Mouse (Mus musculus) skeletal muscle tissue, postnatal 0 days (tissue): ENCODE measurements around the gene Edar. TPM values are rescaled to one million over a fixed set of nuclear protein-coding genes. Genes with fewer than 3 reads are reported as not detected.

Source experiments
- polyA plus RNA-seq: library from polyadenylated mRNA; unstranded; fragments of >200 nt; fragmentation: Nextera tagmentation; extraction: Ambion mirVana; gene quantifications from 2 replicates; pipeline ENCODE4 v1.2.1, GENCODE M21; 2015

The Edar gene
- 0.17 and 0.29 TPM in 2 replicates for polyA plus RNA-seq

GRCm38 (mm10) chr10:58675533-58675932 is at the start of gene Edar:
Edar (minus strand) TSS chr10:58675654.

DNA sequence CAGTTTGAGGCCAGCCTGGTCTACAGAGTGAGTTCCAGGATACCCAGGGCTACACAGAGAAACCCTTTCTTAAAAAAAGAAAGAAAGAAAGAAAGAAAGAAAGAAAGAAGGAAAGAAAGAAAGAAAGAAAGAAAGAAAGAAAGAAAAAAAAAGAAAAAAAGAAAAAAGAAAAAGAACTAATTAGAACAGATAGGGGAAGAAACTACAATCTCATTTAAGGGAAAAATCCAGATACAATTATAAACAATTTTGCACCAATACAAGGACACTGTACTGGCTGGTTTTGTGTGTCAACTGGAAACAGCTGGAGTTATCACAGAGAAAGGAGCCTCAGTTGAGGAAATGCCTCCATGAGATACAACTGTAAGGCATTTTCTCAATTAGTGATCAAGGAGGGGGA is 42.7 kb upstream of the Edar start, which contains the start of gene Gm17542:
Gm17542 (minus strand) TSS at position 101 of the 400 bp plus-strand sequence.

Other genes starting within 250 kb of the Edar start
- 11.7 and 13.1 TPM in 2 replicates for gene Ranbp2, start 228.7 kb downstream of the Edar start, polyA plus RNA-seq
- 1.9 and 2.2 TPM in 2 replicates for gene Ccdc138, start 177.7 kb downstream of the Edar start, polyA plus RNA-seq
- not detected in 2 replicates for gene Gm17542, start 42.6 kb upstream of the Edar start, polyA plus RNA-seq
- 0.54 and 0.87 TPM in 2 replicates for gene Sh3rf3, start 137.7 kb upstream of the Edar start, polyA plus RNA-seq